ENCODE assay signal across 9 mouse cellular contexts in the genomic region with DNA sequence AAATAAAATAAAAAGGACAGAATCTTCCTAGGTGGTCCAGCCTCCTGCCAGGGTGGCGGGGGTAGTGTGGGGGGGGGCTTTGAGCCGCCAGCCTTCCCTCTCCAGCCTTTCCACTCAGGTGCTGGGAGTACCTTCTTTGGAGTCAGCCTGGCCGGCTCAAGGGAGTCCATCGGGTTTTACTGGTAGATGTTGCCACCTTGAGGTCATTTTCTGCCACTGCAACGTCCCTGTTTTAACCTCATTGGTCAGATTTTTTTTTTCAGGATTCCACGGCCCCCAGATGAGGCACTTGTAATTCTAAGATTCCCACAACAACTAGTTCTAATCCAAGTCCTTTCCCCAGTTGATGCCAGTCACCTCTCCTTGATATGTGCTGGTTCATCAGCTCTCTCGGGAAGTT. TPM values are rescaled to one million over a fixed set of nuclear protein-coding genes. Genes with fewer than 3 reads are reported as not detected.
DNase-seq lines count a peak whose midpoint lies in the region; ATAC-seq and TF ChIP-seq lines count a peak whose summit lies in the region.
"Had no signal": no experiment of that assay in that cellular context is flagged by ENCODE, and none has a peak within 500 bp of the region (broad histone marks: within the 10 kb centered on the region; RNA-seq: fewer than 3 reads in every experiment).

No protein-coding gene starts in this region.

- peak; percentile 64 to 66 for DNase-seq in heart, adult 2 months
- no peak for DNase-seq in heart, embryonic 10.5 days (ENCODE audit: low spot score)
- peak; percentile 53 for DNase-seq in CD4-positive helper T cell, adult 2 months (ENCODE audit: low read depth, low spot score)
- peak; percentile 64 to 74 for DNase-seq in adrenal gland, postnatal 36 days
- DNase-seq in left cerebral cortex, postnatal 10 days (ENCODE audit: extremely low spot score in 1 of 2, low spot score in 2 of 2): peak; percentile 58 to 73
- peak; percentile 68 for DNase-seq in neural tube, embryonic 11.5 days (ENCODE audit: low spot score)
- peak; percentile 64 for DNase-seq in thymus, postnatal 25 days

- H3K36me3 ChIP-seq in heart, adult 2 months (ENCODE audit: control insufficient read depth, insufficient read depth, low read length): no peaks in the 10 kb centered on the region
- H3K36me3 ChIP-seq in heart, embryonic 10.5 days: no peaks in the 10 kb centered on the region
- H3K36me3 ChIP-seq in neural tube, embryonic 11.5 days (ENCODE audit: control insufficient read depth, insufficient read depth, low read length): no peaks in the 10 kb centered on the region
- H3K36me3 ChIP-seq: embryonic facial prominence, embryonic 15.5 days had no signal

- no peak overlapping the region for H3K4me2 ChIP-seq in neural tube, embryonic 11.5 days (ENCODE audit: low read depth)
- H3K4me2 ChIP-seq: embryonic facial prominence, embryonic 15.5 days had no signal

- no peak overlapping the region for H3K27ac ChIP-seq in heart, adult 2 months
- no peak overlapping the region for H3K27ac ChIP-seq in heart, embryonic 10.5 days
- H3K27ac ChIP-seq in embryonic fibroblast, embryonic 13.5 days (ENCODE audit: insufficient read depth, low read length): no peak overlapping the region
- no peak overlapping the region for H3K27ac ChIP-seq in neural tube, embryonic 11.5 days (ENCODE audit: low read depth, low read length)
- H3K27ac ChIP-seq: embryonic facial prominence, embryonic 15.5 days had no signal

- H3K4me3 ChIP-seq in heart, adult 2 months: no peak overlapping the region
- no peak overlapping the region for H3K4me3 ChIP-seq in heart, embryonic 10.5 days
- H3K4me3 ChIP-seq in embryonic fibroblast, embryonic 13.5 days (ENCODE audit: insufficient read depth, low read length): no peak overlapping the region
- H3K4me3 ChIP-seq in neural tube, embryonic 11.5 days (ENCODE audit: low read depth, low read length): no peak overlapping the region
- H3K4me3 ChIP-seq: embryonic facial prominence, embryonic 15.5 days had no signal

- peaks cover 2% of the 10 kb centered on the region; the same call in 1 of the 2 replicates for H3K4me1 ChIP-seq in heart, adult 2 months (ENCODE audit: control insufficient read depth, insufficient read depth, low read length)
- peaks cover 18% of the 10 kb centered on the region for H3K4me1 ChIP-seq in heart, embryonic 10.5 days
- no peaks in the 10 kb centered on the region for H3K4me1 ChIP-seq in embryonic fibroblast, embryonic 13.5 days (ENCODE audit: control insufficient read depth, insufficient read depth, low read length)
- H3K4me1 ChIP-seq in neural tube, embryonic 11.5 days (ENCODE audit: control insufficient read depth, insufficient read depth, low read length): 0 out of 2 replicates have a peak, but pooled peaks cover 3% of the 10 kb centered on the region

- 0 out of 2 replicates have a peak, but pooled peaks cover 2% of the 10 kb centered on the region for H3K9me3 ChIP-seq in heart, embryonic 10.5 days
- no peaks in the 10 kb centered on the region for H3K9me3 ChIP-seq in neural tube, embryonic 11.5 days (ENCODE audit: control insufficient read depth, low read length)
- H3K9me3 ChIP-seq: embryonic facial prominence, embryonic 15.5 days had no signal

- no peak overlapping the region for H3K9ac ChIP-seq in heart, adult 2 months (ENCODE audit: low read depth, low read length)
- H3K9ac ChIP-seq in neural tube, embryonic 11.5 days (ENCODE audit: low read length): no peak overlapping the region
- H3K9ac ChIP-seq: embryonic facial prominence, embryonic 15.5 days had no signal

- 0 out of 2 replicates have a peak, but pooled peaks have one; percentile 26 for TF ChIP-seq EP300 in heart, adult 2 months (IDR thresholded peaks at IDR 0.05; ENCODE audit: insufficient read depth, low read depth, low read length)

- intact Hi-C loops in heart, adult 2 months (cut with DNase I): loop anchor here (1.0 to 2.0 kb wide), 2 partner anchors 226 to 349 kb away; no protein-coding TSS in a partner anchor
- intact Hi-C loops in left cerebral cortex, postnatal 10 days (cut with DNase I): loop anchor here (5.0 to 10.0 kb wide), 4 partner anchors 225 to 612 kb away; no protein-coding TSS in a partner anchor

- TF ChIP-seq POLR2A in heart, adult 2 months (IDR thresholded peaks at IDR 0.05; ENCODE audit: insufficient read depth, low read depth, low read length): no peak
- no peak for TF ChIP-seq POLR2A in embryonic fibroblast, embryonic 13.5 days (IDR thresholded peaks at IDR 0.05; ENCODE audit: low read depth, low read length)

- TF ChIP-seq CTCF in heart, adult 2 months (IDR thresholded peaks at IDR 0.05): peak; percentile 91
- TF ChIP-seq CTCF in embryonic fibroblast, embryonic 13.5 days (IDR thresholded peaks at IDR 0.05; ENCODE audit: borderline replicate concordance, insufficient read depth, low read length): 0 out of 2 replicates have a peak, but pooled peaks have one; percentile 14

- no peaks in the 10 kb centered on the region for H3K27me3 ChIP-seq in heart, adult 2 months (ENCODE audit: control insufficient read depth, insufficient read depth, low read length)
- H3K27me3 ChIP-seq in heart, embryonic 10.5 days (ENCODE audit: insufficient read depth, poor library complexity, severe bottlenecking): no peaks in the 10 kb centered on the region
- H3K27me3 ChIP-seq in neural tube, embryonic 11.5 days (ENCODE audit: control insufficient read depth, insufficient read depth, low read length): no peaks in the 10 kb centered on the region
- H3K27me3 ChIP-seq: embryonic facial prominence, embryonic 15.5 days had no signal

- no peaks in the 10 kb centered on the region for H3K79me2 ChIP-seq in heart, adult 2 months (replicated peaks; ENCODE audit: control insufficient read depth, insufficient read depth, low read length)

- WGBS in heart, adult 2 months: 6% methylated on average over 7 of the region's 7 CpGs
- 7% methylated on average over 7 of the region's 7 CpGs for WGBS in heart, embryonic 10.5 days
- WGBS in neural tube, embryonic 11.5 days: 10% methylated on average over 7 of the region's 7 CpGs

- ATAC-seq in neural tube, embryonic 11.5 days (ENCODE audit: insufficient read depth, low FRiP score, low TSS enrichment): no peak

RNA-seq across cellular contexts. Expression of gene Slc29a3, which starts 4.4 kb away (rescaled TPM):
- 1 to 10 TPM; 4.1 to 5.6 TPM for total RNA-seq in heart, adult 2 months (2021)
- 3.9 and 4.9 TPM in 2 replicates for polyA plus RNA-seq in heart, adult 2 months (2012; rRNA removed)
- polyA plus RNA-seq in heart, embryonic 10.5 days (2016; fragmentation: Nextera tagmentation; extraction: Ambion mirVana): 5.7 and 6.3 TPM in 2 replicates
- total RNA-seq in adrenal gland, postnatal 36 days (2021): 10 to 100 TPM; 28.8 to 38.7 TPM
- polyA plus RNA-seq in embryonic fibroblast, embryonic 13.5 days (2011; ENCODE audit: insufficient read length, low read depth, missing spikeins): 21.3 and 23.5 TPM in 2 replicates
- total RNA-seq in left cerebral cortex, postnatal 10 days (2021): 10 to 100 TPM; 16.5 to 16.9 TPM
- polyA plus RNA-seq in neural tube, embryonic 11.5 days (2014; fragmentation: Nextera tagmentation; extraction: Ambion mirVana): 9.3 and 10.4 TPM in 2 replicates
